Mouse (Mus musculus): Measurements from ENCODE around the gene Fam98b.

Gene Fam98b

GRCm38 (mm10) chr2:117249255-117250000 is at the start of gene Fam98b:
Fam98b (plus strand) TSS chr2:117249739.
- DNase-seq (ENCODE audit: low spot score) = peak; percentile 88

- DNase-seq (ENCODE audit: low spot score) = no peak
Observed at GRCm38 (mm10) chr2:117200869-117201338, 48.6 kb upstream of the Fam98b start.

- no peak for DNase-seq (ENCODE audit: low spot score)
Observed at GRCm38 (mm10) chr2:117203350-117203749, 46.2 kb upstream of the Fam98b start.

GRCm38 (mm10) chr2:117204534-117204933 is 45.0 kb upstream of the Fam98b start:
- DNase-seq (ENCODE audit: low spot score) = no peak

- DNase-seq (ENCODE audit: low spot score) = no peak
Observed at GRCm38 (mm10) chr2:117205066-117205465, 44.5 kb upstream of the Fam98b start.

- peak; percentile 12 for DNase-seq (ENCODE audit: low spot score)
Observed at GRCm38 (mm10) chr2:117210416-117211085, 39.0 kb upstream of the Fam98b start.

GRCm38 (mm10) chr2:117216152-117216551 is 33.4 kb upstream of the Fam98b start:
- DNase-seq (ENCODE audit: low spot score) = no peak

- no peak for DNase-seq (ENCODE audit: low spot score)
Observed at GRCm38 (mm10) chr2:117217695-117218216, 31.8 kb upstream of the Fam98b start.

- DNase-seq (ENCODE audit: low spot score) = no peak
Observed at GRCm38 (mm10) chr2:117219536-117219935, 30.0 kb upstream of the Fam98b start.

GRCm38 (mm10) chr2:117222651-117223050 is 26.9 kb upstream of the Fam98b start:
- DNase-seq (ENCODE audit: low spot score) = no peak

- no peak for DNase-seq (ENCODE audit: low spot score)
Observed at GRCm38 (mm10) chr2:117228601-117229125, 20.9 kb upstream of the Fam98b start.

GRCm38 (mm10) chr2:117230261-117230660 is 19.3 kb upstream of the Fam98b start:
- DNase-seq (ENCODE audit: low spot score) = no peak

GRCm38 (mm10) chr2:117231257-117231656 is 18.3 kb upstream of the Fam98b start:
- DNase-seq (ENCODE audit: low spot score) = peak; percentile 84

GRCm38 (mm10) chr2:117241953-117242352 is 7.6 kb upstream of the Fam98b start:
- DNase-seq (ENCODE audit: low spot score) = no peak

GRCm38 (mm10) chr2:117250001-117250510 is 517 bp downstream of the Fam98b start:
- DNase-seq (ENCODE audit: low spot score) = no peak

GRCm38 (mm10) chr2:117255415-117255814 is 5.9 kb downstream of the Fam98b start:
- no peak for DNase-seq (ENCODE audit: low spot score)

- DNase-seq (ENCODE audit: low spot score) = no peak
Observed at GRCm38 (mm10) chr2:117257617-117258016, 8.1 kb downstream of the Fam98b start.

- DNase-seq (ENCODE audit: low spot score) = no peak
Observed at GRCm38 (mm10) chr2:117262184-117262583, 12.6 kb downstream of the Fam98b start.

GRCm38 (mm10) chr2:117263786-117264408 is 14.4 kb downstream of the Fam98b start:
- DNase-seq (ENCODE audit: low spot score) = peak; percentile 62

GRCm38 (mm10) chr2:117288291-117288690 is 38.8 kb downstream of the Fam98b start:
- no peak for DNase-seq (ENCODE audit: low spot score)

- no peak for DNase-seq (ENCODE audit: low spot score)
Observed at GRCm38 (mm10) chr2:117299596-117300448, 50.3 kb downstream of the Fam98b start.
